Mouse (Mus musculus) heart, adult 11 months (tissue): ENCODE measurements around the gene Olfr951.

ENCODE experiments used
- DNase-seq: peaks from one replicate; pipeline ENCODE4 v3.0.0; 2022

Olfr951 gene

GRCm38 (mm10) chr9:39387110-39387509 lies at the start of gene Olfr951:
Gene Olfr951, plus strand, starts transcription at chr9:39387410.
- no peak for DNase-seq

DNA sequence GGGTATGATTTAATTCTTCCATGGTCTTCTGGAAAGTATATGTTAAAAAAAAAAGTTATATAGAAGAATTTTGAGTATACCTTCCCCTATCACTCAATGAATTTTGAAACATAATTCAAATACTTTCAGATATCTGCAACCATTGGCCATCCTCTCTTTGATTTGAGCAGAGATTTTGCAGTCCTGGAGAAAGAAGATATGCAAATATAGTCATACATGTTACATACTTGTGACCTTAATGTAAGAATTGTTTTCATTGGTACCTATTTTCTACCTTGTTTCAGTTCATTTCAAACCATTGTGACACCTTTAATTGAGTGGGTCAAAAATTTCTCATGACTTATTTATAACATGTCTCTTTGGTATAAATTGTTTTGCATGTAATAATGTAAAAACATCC lies 39.8 kb downstream of the Olfr951 start, which contains the start of gene Olfr952:
TSS of gene Olfr952 (minus strand) at position 101 of the 400 bp plus-strand sequence.
- DNase-seq, result no peak
